Mouse (Mus musculus) gastrocnemius, adult 2 months (tissue): ENCODE results near the gene Abhd5. TPM values are rescaled to one million over a fixed set of nuclear protein-coding genes. Genes with fewer than 3 reads are reported as not detected.
"Not testable (repeated sequence)": the region's sequence is repeated elsewhere in the genome, so short reads cannot be mapped to it uniquely, and the experiment has no call there.

ENCODE experiments used
- DNase-seq: peaks from one replicate; pipeline ENCODE4 v3.0.0; 2022
- H3K27ac ChIP-seq: fragments of 200-600 bp; 2 replicates; pipeline ENCODE4 v1.8.1; 2022; ENCODE audit warnings: mild to moderate bottlenecking
- H3K4me3 ChIP-seq: fragments of 200-600 bp; 2 replicates; pipeline ENCODE4 v1.8.1; 2022; ENCODE audit warnings: mild to moderate bottlenecking, moderate library complexity
- CTCF ChIP-seq: fragments of 200-600 bp; IDR thresholded peaks from 2 replicates; pipeline ENCODE4 v1.8.1; 2022; ENCODE audit warnings: antibody characterized with exemption, mild to moderate bottlenecking, moderate library complexity
- intact Hi-C: fragments of 180-260 bp; cut with DNase I; formaldehyde crosslinking; loops from one replicate; pipeline ENCODE4 v1.15.1; 2025
- long read RNA-seq, 2 experiments: library from polyadenylated mRNA; stranded (forward); transcript quantifications; one replicate each; pipeline ENCODE4 v2.0.0; 2021
- total RNA-seq, 2 experiments: library from RNA; stranded (reverse); gene quantifications; 2 replicates each; pipeline ENCODE4 v1.2.3; 2021

Gene Abhd5
- total RNA-seq, result 10 to 100 TPM; 41.2 to 53.5 TPM
- long read RNA-seq, experiment 1, transcript Abhd5-204 (7 exons, 3,157 nt), result major isoform, 69 of 104 reads
- long read RNA-seq, experiment 1, partial matches to known transcripts, result 7 of 104 reads
- long read RNA-seq, experiment 1, other reads (novel, unspliced or antisense), result 28 of 104 reads
- long read RNA-seq, experiment 2, transcript Abhd5-204 (7 exons, 3,157 nt), result major isoform, 34 of 69 reads
- long read RNA-seq, experiment 2, partial matches to known transcripts, result 3 of 69 reads
- long read RNA-seq, experiment 2, other reads (novel, unspliced or antisense), result 32 of 69 reads

- TF ChIP-seq CTCF, result peak; percentile 72
- intact Hi-C loops, result no loop called here
- Histone ChIP-seq H3K27ac (peak within 1 kb of the TSS; percentile 97), H3K4me3 (peak within 1 kb of the TSS; percentile 91)
- peak; percentile 99 for DNase-seq
Observed at GRCm38 (mm10) chr9:122351303-122352024, at the start of gene Abhd5. Gene Abhd5, plus strand, starts transcription at chr9:122351608.

DNA sequence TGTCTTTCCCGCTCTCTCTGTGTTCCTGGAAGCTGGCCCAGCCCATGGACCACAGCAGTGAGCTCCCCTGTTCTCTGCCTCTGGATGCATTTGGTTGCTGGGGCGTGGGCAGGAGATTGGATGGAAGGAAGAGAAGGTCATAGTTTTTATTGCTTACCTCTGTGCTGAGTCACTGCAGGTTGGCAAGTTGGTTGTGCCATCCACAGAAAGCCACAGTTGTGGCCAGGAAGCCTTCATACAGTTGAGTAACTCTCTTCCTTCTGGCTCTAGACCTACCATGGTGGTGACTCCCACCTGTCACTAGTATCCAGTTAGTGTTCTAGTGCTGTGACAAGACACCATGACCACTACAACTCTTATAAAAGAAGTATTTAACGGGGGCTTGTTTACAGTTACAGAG, 46.1 kb upstream of the Abhd5 start:
- Histone ChIP-seq H3K27ac (no peak overlapping the region), H3K4me3 (no peak overlapping the region)
- DNase-seq, result peak; percentile 24
- no peak for TF ChIP-seq CTCF
- intact Hi-C loops, result no loop called here

DNA sequence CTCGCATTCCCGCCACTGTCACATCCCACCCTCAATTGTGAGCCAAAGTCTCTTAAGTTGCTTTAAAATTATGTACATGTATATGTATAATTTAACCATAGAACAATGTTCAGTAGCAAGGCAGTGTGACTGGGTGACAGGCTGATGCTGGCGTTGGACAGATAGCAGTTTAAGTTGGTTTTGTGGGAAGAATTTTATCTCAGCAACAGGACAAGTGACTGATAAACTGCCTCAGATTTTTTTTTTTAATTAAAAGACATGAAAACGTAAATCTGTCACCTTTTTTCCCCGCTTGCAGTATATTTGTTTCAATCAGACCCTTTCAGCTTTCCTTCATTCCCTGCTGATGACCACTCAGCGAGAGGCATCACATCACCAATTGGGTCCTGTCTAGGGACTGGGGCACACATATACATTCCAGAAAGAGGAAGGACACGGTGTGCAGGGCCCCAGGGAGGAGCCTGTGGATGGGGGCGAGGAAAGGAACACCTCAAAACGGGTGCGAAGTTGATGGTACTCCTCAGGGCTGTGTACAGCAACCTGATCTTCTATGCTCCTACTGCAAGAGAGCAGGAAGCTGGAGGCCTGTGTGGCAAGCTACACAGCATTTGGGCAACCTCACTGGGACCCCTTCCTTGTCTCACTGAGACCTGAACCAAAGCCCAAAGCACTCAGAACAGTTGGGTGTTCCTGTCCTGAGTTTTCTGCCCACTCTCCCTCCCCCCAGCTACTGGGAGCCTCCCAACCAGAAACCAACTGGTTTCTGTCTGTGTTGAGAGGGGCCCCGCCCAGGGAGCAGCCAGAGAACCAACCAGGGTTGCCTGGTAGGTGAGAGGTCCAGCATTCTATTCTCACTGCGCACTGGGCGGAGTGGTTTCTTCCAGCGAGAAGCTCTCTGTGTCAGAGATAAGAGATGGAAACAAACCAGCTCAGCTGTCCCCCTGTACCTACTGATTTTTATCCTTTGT, 42.1 kb upstream of the Abhd5 start:
- H3K4me3 ChIP-seq, result no peak overlapping the region
- H3K27ac ChIP-seq, result no peak overlapping the region
- TF ChIP-seq CTCF, result no peak
- DNase-seq, result no peak
- intact Hi-C loops, result no loop called here

DNA sequence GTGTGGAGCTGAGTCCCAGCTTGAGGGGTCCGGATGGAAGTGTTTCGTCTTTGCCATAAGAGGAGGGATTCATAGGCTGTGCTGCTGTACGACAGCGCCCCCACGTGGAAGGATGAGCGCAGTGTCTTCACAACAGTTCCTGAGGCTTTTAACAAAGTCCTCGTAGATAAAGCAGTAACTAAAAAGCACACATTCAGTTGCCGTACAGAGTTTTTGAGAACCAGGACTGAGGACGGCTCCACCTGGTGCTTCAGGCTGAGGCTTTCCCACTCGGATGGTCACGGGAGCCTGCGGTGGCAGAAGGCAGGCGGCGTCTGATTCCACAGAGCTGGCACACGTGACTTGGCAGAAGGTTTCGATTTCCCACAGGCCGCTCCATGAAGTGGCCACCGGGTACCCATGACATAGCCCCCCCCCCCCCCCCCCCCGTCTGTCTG, 40.8 kb upstream of the Abhd5 start:
- peak; percentile 100 for TF ChIP-seq CTCF
- Histone ChIP-seq H3K27ac (peak overlapping the region; percentile 88), H3K4me3 (peak overlapping the region; percentile 81)
- intact Hi-C loops, result loop anchor here (1.0 kb wide), 1 partner anchor 62 kb away; no protein-coding TSS in a partner anchor
- peak; percentile 86 for DNase-seq

DNA sequence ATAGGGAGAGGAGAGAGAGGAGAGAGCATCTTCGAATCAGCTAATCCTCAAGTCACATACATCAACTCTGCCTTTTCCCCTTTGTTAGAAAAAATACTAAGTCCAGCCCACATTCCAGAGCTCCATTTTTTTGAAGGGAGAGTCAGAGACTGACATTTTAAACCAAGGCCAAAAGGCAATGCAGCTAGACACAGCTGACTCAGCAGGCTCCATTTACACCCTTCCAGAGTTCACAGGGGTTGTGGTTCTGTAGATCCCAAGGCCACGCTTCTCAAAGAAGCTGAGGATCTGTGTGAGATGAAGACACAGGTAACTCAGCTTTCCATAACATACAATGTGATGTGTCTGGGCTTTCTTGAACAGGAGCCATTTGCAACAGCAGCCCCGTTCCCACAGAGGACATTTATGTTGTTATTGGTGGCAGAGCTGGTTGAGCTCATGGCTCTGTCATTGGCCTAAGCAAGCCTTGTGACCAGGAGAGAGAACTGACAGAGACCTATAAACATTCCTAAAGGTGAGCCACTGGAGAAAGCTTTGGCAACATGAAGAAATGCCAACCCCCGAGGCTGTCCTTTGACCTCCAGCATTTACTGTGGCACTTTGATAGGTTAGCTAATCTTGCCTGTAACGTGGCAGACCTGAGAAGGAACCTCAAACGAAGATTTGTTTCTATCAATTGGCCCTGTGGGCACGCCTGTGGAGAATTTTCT, 40.2 kb upstream of the Abhd5 start:
- intact Hi-C loops, result no loop called here

DNA sequence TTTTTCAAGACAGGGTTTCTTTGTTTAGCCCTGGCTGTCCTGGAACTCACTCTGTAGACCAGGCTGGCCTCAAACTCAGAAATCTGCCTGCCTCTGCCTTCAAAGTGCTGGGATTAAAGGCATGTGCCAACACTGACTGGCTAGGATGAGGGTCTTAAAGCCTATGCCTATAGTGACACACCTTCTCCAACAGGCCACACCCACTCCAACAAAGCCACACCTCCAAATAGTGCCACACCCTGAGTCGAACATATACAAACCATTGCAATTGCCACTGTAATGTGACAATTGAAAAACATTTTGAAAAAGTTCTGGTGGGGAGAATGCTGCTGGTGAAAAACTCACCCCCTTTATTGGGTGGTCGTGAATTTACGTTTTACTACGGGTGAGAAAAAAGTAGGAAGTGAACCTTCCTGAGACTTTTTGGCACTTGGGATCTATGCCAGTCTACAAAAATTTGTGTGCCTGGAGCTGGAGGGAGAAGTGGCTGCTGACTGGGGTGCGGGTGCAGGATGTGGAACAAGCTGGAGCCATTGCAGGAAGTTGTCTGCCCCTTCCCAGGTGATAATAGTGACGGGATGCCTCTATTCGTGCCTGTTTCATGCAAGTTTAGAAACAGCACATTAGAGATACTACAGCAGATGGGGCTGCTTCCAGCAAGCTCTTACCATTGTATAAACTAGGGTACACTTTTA, 39.0 kb upstream of the Abhd5 start:
- no peak overlapping the region for H3K27ac ChIP-seq
- no peak overlapping the region for H3K4me3 ChIP-seq
- intact Hi-C loops, result no loop called here
- no peak for TF ChIP-seq CTCF
- no peak for DNase-seq

More for the DNA sequence above, 40.2 kb upstream of the Abhd5 start:
- no peak for DNase-seq
- peak overlapping the region; percentile 88 for H3K27ac ChIP-seq
- peak overlapping the region; percentile 81 for H3K4me3 ChIP-seq
- TF ChIP-seq CTCF, result no peak

DNA sequence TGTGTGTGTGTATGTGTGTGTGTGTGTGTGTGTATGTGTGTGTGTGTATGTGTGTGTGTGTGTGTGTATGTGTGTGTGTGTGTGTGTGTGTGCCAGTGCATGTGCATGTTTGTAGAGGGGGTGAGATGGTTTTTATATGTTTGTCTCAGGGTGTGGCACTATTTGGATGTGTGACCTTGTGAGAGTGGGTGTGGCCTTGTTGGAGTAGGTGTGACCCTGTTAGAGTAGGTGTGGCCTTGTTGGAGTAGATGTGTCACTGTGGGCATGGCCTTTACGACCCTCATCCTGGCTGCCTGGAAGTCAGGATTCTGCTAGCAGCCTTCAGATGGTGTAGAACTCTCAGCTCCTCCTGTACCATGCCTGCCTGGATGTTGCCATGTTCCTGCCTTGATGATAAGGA, 38.3 kb upstream of the Abhd5 start:
- DNase-seq, H3K27ac ChIP-seq, intact Hi-C loops, H3K4me3 ChIP-seq: not testable (repeated sequence)

- intact Hi-C loops, result no loop called here
- no peak overlapping the region for H3K27ac ChIP-seq
Observed at GRCm38 (mm10) chr9:122314386-122314785, 37.0 kb upstream of the Abhd5 start.

DNA sequence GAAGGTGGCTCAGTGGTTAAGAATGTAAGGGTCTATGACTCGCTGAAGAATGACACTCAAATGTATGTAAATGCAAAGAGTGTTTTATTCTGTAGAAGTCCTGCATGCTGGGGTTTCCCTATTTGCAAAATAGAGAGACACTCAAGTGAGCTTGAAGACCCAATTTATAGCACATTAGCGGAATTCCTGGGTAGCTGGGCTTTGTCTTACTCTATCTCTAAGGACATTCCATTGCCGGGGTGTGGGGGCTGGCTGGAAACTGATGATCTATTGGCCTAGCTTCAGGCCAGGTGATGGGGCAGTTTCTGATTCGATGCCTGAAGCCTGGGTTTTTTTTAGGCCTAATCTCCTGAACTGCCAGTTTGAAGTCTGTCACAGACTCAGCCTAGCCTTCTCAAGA, 36.5 kb upstream of the Abhd5 start:
- DNase-seq, result no peak
- Histone ChIP-seq H3K4me3 (no peak overlapping the region), H3K27ac (no peak overlapping the region)
- TF ChIP-seq CTCF, result no peak
- intact Hi-C loops, result no loop called here

More at GRCm38 (mm10) chr9:122314386-122314785, 37.0 kb upstream of the Abhd5 start:
- no peak for TF ChIP-seq CTCF
- DNase-seq, result no peak
- H3K4me3 ChIP-seq, result no peak overlapping the region

- Histone ChIP-seq H3K4me3 (no peak overlapping the region), H3K27ac (no peak overlapping the region)
- TF ChIP-seq CTCF, result no peak
- intact Hi-C loops, result no loop called here
- no peak for DNase-seq
Observed at GRCm38 (mm10) chr9:122315501-122315900, 35.9 kb upstream of the Abhd5 start.

DNA sequence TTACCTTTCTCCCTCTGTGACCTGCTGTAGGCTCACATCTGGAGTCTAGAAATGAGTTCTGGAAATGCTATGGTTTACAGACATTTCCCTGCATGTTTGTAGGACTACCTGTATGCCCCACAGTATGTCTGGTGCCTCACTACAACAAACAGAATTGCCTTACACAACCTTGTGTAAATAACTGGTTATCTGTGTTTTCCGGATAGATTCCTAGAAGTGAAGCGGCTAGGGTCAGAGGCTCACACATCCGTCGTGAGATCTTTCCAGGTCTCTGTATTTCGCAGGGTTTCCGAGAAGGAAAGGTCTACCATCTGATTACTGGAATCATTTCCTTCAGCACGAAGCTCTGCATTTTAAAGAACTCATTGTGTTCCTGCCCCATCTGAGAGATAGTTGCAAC, 34.8 kb upstream of the Abhd5 start:
- DNase-seq, result no peak

More for the DNA sequence above, 34.8 kb upstream of the Abhd5 start:
- no peak overlapping the region for H3K27ac ChIP-seq
- no peak for TF ChIP-seq CTCF
- intact Hi-C loops, result no loop called here
- H3K4me3 ChIP-seq, result no peak overlapping the region
